Mouse (Mus musculus) ovary, postnatal 14 days (tissue): ENCODE data around the gene Gm13090.

Experiments
- DNase-seq: peaks from one replicate; pipeline ENCODE4 v3.0.0; 2022; ENCODE audit warnings: low spot score

Gm13090 gene

DNA sequence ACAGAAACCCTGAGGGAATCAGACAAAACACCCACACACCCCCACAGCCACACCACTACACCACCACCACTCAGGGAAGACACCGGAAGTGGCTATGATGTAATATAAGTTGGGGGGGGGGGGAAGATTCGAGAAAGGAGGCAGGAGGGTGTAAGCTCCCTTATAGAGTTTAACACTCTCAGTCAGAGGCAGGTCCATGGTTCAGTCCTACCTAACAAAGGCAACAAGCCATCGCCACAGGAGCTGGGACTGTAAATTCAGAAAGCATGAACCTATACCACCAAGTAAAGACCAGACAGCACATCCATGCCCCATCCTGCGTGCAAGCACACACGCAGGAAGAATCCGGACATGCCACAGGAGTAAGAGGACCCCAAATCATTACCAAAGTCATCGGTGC is at the start of gene Gm13090:
Gene Gm13090 (plus strand): TSS at position 301 of the 400 bp plus-strand sequence.
- no peak for DNase-seq

DNA sequence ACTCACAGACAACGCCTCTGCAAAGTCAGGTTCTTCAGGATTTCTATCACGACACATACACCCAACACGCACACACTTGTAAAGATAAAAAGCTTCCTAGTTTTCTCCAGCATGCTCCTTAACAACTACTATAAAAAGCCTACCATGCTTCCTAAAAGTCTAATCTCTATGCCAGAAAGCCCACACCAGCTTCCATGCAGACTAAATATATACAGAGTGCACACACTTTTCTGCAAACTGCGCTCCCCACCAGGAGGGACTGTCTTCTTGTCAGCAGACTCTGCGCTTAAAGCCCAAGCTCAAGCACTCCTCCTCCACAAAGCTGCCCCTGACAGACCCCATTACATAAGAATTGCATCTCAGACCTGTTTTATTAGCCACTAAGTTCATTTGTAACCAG is 47.9 kb upstream of the Gm13090 start:
- DNase-seq: no peak

DNA sequence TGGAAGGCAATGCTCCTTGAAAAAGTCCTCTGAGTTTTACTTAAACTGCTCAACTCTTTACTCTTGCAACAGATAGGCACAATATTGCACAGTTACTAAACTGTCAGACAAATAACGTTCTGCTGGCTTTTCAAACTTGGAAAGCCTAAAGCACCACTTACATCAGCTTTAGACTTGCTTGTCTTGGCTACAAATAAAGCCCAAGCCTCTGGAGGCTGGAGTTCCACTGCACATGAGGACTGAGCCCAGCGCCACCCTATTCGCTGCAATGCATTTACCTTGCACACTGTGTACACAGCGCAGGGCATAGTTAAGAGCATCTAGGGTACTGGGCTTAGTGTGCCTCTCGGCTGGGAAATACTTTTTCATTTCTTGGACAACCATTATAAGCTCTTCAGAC is 46.1 kb upstream of the Gm13090 start:
- no peak for DNase-seq

GRCm38 (mm10) chr4:151044037-151044943 is 45.1 kb upstream of the Gm13090 start, which contains the start of gene Per3:
Per3 (minus strand) TSS chr4:151044665.
- DNase-seq: peak; percentile 96

- no peak for DNase-seq
These were observed 44.3 kb upstream of the Gm13090 start for GRCm38 (mm10) chr4:151044944-151045570.

- no peak for DNase-seq
These were observed 42.8 kb upstream of the Gm13090 start for GRCm38 (mm10) chr4:151046524-151046923.

GRCm38 (mm10) chr4:151051162-151051561 is 38.2 kb upstream of the Gm13090 start:
- no peak for DNase-seq

DNA sequence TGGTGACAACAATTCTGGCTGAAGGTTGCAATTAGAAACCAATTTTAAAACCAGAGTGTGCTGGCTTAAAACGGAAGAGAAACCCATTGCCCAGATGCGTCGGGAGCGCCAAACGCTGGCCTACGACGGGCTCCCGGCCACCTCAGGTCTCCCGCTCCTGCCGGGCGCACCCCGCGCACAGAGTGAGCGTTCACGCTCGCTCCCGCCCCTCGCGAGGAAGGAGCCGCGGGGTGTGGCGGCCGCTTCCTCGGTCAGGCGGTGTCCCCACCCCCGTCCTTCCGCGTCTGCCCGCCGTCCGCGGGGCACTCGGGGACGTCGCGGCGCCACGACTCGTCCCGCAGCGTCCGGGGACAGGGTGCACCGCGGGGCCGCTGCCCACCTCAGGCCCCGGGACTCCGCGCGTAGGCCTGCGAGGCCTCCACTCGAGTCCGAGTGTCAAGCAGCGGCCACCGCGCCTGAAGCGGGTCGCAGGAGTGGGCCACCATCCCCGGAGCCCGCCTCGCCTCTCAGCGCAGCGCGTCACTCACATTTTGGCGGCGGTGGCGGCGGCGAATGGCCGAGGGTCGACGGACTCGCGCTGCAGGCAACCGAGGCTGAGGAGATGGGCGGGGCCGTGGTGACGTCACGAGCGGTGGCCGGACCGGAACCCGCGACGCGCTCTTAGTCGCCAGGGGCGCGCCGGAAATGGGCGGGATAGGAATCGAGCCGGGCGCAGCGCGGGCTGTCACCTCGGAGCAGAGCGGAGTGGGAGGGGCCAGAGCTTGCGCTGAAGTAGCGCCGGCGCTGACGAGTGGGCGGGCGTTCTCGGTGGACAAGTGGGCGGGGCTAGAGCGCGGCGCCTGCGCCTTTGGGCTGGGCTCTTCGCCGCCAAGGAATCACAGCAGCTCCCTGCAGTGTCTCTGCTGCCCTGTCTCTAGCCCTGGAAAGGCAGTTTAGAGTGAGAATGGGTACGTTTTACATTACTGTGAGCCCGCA is 31.7 kb upstream of the Gm13090 start, which contains the start of gene Vamp3:
Gene Vamp3 (minus strand): TSS at position 617 of the 975 bp plus-strand sequence.
- peak; percentile 98 for DNase-seq

- DNase-seq: no peak
These were observed 30.7 kb upstream of the Gm13090 start for GRCm38 (mm10) chr4:151058634-151059033.

DNA sequence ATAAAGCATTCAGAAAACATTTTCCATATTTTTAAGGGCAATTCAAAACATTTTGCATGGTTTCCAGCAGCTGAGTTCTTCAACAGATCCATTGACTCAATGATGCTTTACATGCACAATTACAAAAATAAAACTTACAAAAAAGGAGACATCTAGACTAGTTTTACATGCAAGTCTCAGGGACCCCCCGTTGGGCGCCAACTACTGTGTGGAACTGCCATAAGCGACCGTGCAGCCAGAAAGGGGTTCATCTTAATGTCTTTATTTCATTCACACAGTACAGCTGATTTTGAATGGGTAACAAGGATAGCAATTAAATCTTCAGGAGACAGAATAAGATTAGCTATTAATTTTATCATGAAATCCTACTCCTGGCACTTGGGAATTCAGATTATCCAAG is 29.8 kb upstream of the Gm13090 start:
- DNase-seq: no peak

DNA sequence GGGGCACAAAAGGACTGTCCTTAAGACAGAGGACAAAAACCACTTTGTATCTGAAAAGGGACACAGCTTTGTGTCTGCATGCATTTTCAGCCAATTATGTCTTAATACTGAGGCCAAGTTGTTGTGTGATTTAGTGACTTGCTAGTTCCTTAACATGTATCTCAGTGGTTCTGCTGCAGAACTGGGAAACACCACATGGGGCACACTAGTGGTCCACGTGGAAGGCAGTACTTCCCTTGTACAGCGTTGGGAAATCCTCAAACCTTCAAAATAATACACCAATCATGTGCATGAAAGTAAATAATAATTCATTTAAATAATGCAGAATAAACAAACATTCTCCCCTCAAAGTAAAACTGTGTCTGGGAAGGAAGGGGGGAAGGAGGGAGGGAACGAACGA is 20.6 kb upstream of the Gm13090 start:
- DNase-seq: no peak

DNA sequence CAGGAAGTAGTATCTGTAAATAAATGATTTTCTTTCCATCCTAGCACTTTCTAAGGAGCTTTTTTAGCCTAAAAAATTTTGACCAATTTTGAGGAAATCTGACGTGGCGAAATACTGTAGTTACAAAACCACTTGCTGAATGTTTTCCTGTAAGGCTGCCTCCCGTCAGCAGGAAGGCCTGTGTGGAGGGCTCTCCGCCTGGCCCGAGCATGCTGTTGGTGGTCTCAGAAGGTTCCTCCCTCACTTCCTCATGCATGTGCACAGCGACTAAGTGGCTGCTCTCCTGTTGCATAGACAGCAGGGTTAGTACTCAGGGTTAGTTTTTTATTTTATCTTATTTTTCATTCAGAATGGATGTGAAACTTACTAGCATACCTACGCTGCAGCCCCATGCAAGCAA is 18.4 kb upstream of the Gm13090 start:
- DNase-seq: no peak

DNA sequence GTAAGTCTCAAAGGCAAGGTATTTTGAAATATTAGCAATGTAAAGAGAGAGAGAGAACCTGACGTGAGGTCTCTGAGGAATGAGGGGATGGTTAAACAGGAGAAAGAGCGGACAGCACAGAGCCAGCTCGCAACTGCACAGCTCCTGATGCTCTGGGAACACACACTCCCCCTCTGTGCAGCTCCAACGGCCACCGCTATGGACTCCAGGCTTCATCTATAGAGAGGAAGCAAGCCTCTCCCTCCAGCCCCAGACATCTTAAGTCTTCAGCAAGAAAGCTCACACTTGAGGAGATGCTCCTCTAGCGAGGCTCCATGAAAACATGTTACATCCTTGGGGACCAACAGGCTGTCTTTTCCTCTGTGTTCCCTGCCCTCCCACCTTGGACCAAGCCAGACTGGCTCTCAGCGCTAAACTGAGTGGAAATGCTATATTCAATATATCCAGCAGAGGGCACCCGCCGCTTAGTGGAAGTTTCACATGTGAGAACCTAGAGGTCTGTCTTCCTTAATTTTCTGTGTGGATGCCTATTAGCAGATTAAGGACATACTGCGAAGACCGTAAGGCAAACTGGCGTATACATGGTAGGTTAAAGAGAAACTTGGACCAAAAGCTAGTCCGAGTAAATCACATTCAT is 16.1 kb upstream of the Gm13090 start:
- DNase-seq: peak; percentile 84

GRCm38 (mm10) chr4:151074817-151075216 is 14.6 kb upstream of the Gm13090 start:
- DNase-seq: no peak

GRCm38 (mm10) chr4:151081355-151081754 is 8.0 kb upstream of the Gm13090 start:
- DNase-seq: no peak

GRCm38 (mm10) chr4:151081977-151082376 is 7.4 kb upstream of the Gm13090 start:
- DNase-seq: no peak

DNA sequence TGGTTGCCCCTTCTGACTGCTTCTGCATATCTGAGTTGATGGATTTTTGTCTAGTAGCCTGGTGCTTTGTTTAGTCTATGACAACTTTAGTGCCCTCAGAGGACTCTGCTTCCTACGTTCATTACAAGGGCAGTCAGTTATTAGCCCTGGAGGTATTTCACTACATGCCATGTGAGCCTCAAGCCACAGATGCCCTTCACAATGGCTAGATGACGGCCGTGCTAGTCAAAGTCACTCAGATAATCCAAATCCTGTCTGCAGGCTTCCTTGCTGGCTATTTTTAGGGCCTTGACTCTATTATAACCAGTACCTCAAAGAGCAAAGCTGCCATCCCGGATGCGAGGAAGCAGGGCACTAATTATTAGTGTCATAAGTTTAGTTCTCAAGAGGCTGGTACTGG is 6.3 kb upstream of the Gm13090 start:
- no peak for DNase-seq

- DNase-seq: no peak
These were observed 2.0 kb upstream of the Gm13090 start for GRCm38 (mm10) chr4:151087358-151087757.

DNA sequence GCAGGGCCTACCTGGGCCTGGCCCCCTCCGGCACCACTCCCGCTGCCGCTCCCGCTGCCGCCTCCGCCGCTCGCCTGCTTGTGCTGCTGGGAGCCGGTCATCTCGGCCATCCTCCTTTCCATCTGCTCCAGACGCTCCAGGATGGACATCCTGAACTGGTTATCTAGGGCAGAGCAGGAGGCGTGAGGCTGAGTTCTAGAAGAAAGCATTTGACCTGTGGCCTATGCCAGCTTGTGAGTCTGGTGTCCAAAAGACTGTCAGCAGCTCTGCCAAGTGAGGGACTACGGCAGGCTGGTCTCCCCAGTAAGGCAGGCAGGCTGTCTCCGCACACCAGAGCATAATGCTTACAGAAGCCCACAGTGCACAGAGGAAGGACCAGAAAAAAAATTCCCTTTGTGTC is 551 bp upstream of the Gm13090 start:
- no peak for DNase-seq

GRCm38 (mm10) chr4:151095207-151095606 is 5.8 kb downstream of the Gm13090 start:
- no peak for DNase-seq

DNA sequence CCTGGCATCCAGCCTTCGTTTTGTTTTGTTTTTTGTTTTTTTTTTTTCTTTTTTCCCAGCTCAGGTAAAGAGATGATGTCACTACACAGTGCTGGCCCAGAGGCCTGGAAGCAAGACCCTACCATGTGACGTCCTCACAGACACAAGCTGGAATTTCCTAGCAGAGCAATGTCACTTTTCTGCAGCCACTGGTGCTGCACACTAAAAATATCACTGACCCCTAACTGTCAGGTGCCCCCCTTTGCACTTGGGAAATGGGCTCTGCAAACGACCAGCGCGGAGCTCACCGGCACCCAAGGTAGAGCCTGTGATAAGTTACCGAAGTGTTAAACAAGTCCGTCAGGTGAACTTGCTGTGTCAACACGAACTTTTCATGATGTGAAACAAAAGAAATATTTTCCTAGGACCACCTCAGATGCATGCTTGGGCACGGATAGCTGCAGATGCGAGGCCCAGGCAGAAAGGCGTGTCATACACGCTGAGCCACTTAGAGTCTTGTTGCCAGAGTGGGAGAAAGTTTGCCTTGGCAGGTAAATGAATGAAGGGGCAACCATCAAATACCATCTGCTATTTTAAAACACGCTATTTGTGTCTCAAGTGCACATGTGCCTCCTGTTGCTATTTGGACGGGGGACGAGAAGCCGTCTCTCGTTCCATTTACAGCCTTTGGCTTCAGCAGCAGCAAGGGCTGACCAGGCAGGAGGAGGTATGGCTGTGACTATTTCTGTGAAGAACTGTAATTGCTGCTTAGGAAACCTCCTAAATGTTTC is 7.1 kb downstream of the Gm13090 start:
- DNase-seq: no peak
